15 mouse cellular contexts compared by ENCODE assay signal in the genomic region with DNA sequence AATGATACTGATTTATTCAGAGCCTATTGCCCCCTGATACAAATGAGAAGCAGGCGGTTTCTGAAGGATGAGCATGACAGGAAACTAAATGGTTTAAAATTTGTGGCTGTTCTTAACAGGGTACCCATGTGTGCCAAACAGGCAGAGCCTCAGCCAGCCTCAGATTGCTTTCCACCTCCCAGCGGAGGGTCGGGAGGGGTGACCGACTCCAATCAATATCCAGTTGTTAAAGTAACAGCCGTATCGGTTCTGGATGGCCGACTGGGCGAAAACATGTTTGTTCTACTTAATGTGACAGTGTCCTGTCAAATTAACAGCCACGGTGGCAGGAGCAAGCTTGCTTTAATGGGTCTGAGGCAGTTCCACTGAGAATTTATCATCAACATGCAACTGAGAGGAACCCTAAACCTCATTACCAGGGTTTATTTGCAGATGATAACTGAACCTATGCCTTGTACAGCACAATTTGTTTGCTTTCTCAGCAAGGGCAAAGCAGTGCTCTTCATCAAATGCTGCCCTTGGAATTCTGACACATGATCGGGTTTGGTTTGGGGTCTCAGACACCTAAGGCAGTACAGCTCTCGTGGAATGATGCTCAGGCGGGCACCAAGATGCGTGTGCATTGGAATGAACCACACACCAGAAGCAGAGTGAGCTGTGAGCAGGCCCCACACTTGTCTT.
A peak's percentile ranks its signal among the peaks of the same experiment; 100 is the strongest.
DNase-seq lines count a peak whose midpoint lies in the region; ATAC-seq and TF ChIP-seq lines count a peak whose summit lies in the region.
"Had no signal": no experiment of that assay in that cellular context is flagged by ENCODE, and none has a peak within 500 bp of the region (broad histone marks: within the 10 kb centered on the region; RNA-seq: fewer than 3 reads in every experiment).

No protein-coding gene starts in this region.

- peak; percentile 57; the same call in 1 of the 2 replicates for ATAC-seq in hindbrain, embryonic 15.5 days (ENCODE audit: low FRiP score, low read depth)
- ATAC-seq in midbrain, embryonic 16.5 days, result peak; percentile 41; the same call in 1 of the 2 replicates
- ATAC-seq: Patski had no signal

- no peaks in the 10 kb centered on the region for H3K9me3 ChIP-seq in hindbrain, embryonic 15.5 days
- no peaks in the 10 kb centered on the region for H3K9me3 ChIP-seq in midbrain, embryonic 16.5 days (replicated peaks; ENCODE audit: control insufficient read depth, low read length, poor library complexity, severe bottlenecking)
- H3K9me3 ChIP-seq: heart, embryonic 10.5 days had no signal

- TF ChIP-seq CTCF in brain, embryonic 14.5 days (IDR thresholded peaks at IDR 0.05; ENCODE audit: borderline replicate concordance, extremely low read depth, insufficient read depth, insufficient read length), result no peak

- H3K4me2 ChIP-seq in hindbrain, embryonic 15.5 days, result no peak overlapping the region
- H3K4me2 ChIP-seq in midbrain, embryonic 16.5 days (ENCODE audit: low read length), result no peak overlapping the region
- H3K4me2 ChIP-seq: liver, embryonic 11.5 days had no signal

- peak; percentile 77 for DNase-seq in brain, embryonic 14.5 days (ENCODE audit: low read depth)
- peak; percentile 61 for DNase-seq in embryo, embryonic 10.5 days (ENCODE audit: low spot score)
- DNase-seq in adrenal gland, adult 18-20 months (ENCODE audit: low spot score in 2 of 2), result no peak
- no peak for DNase-seq in thymus, adult 18-20 months
- no peak for DNase-seq in lung, postnatal 4 days
- DNase-seq: adrenal gland, adult 2 months; heart, postnatal 36 days; kidney, postnatal 36 days; spleen, adult 18-20 months had no signal

- H3K4me1 ChIP-seq in hindbrain, embryonic 15.5 days (replicated peaks), result peaks cover 20% of the 10 kb centered on the region
- peaks cover 21% of the 10 kb centered on the region for H3K4me1 ChIP-seq in midbrain, embryonic 16.5 days (ENCODE audit: control insufficient read depth, insufficient read depth, low read length)
- H3K4me1 ChIP-seq: heart, embryonic 10.5 days had no signal

- no peaks in the 10 kb centered on the region for H3K36me3 ChIP-seq in hindbrain, embryonic 15.5 days
- no peaks in the 10 kb centered on the region for H3K36me3 ChIP-seq in midbrain, embryonic 16.5 days (ENCODE audit: control insufficient read depth, insufficient read depth, low read length)
- H3K36me3 ChIP-seq: heart, embryonic 10.5 days had no signal

- WGBS in hindbrain, embryonic 15.5 days, result 23% methylated on average over 13 of the region's 13 CpGs
- WGBS in midbrain, embryonic 16.5 days, result 26% methylated on average over 13 of the region's 13 CpGs

- no peak overlapping the region for H3K4me3 ChIP-seq in hindbrain, embryonic 15.5 days
- H3K4me3 ChIP-seq in midbrain, embryonic 16.5 days (ENCODE audit: low read depth, low read length), result no peak overlapping the region
- H3K4me3 ChIP-seq: erythroblast, embryonic 14.5 days; heart, embryonic 10.5 days had no signal

- no peak for TF ChIP-seq POLR2A in brain, embryonic 14.5 days (IDR thresholded peaks at IDR 0.05; ENCODE audit: borderline replicate concordance, extremely low read depth, insufficient read depth, insufficient read length, poor library complexity, severe bottlenecking)

- no peaks in the 10 kb centered on the region for H3K27me3 ChIP-seq in hindbrain, embryonic 15.5 days
- no peaks in the 10 kb centered on the region for H3K27me3 ChIP-seq in midbrain, embryonic 16.5 days (ENCODE audit: control insufficient read depth, insufficient read depth, low read depth, low read length)
- H3K27me3 ChIP-seq: Patski had no signal

- H3K9ac ChIP-seq in hindbrain, embryonic 15.5 days, result no peak overlapping the region
- H3K9ac ChIP-seq in midbrain, embryonic 16.5 days (ENCODE audit: low read depth, low read length), result 0 out of 2 replicates have a peak overlapping the region, but pooled peaks have one; percentile 1

- H3K27ac ChIP-seq in hindbrain, embryonic 15.5 days (replicated peaks), result peak overlapping the region; percentile 69
- peak overlapping the region; percentile 67 for H3K27ac ChIP-seq in midbrain, embryonic 16.5 days (ENCODE audit: low read length)
- H3K27ac ChIP-seq: heart, embryonic 10.5 days had no signal

Comparison
In these comparisons a context has a peak if more than half of its experiments do, and no peak if none do; other contexts are left out.
1. DNase-seq: peak in brain, embryonic 14.5 days (single experiment) and embryo, embryonic 10.5 days (single experiment); none in adrenal gland, adult 18-20 months (0 of 2), thymus, adult 18-20 months (0 of 2) and lung, postnatal 4 days (0 of 2).